Mouse (Mus musculus) cerebral cortex, adult 2 months (tissue): ENCODE data around the gene Ctdsp1.

Experiments
- WGBS: fragments of 180-500 bp; shearing (Covaris S2); methylation state at CpG from one replicate; pipeline ENCODE4 v1.1.7; 2018; 5-methylcytosine and 5-hydroxymethylcytosine counted together

The Ctdsp1 gene

GRCm38 (mm10) chr1:74390924-74391748, at the start of gene Ctdsp1:
TSS of gene Ctdsp1 (plus strand) at chr1:74391509.
- WGBS, result 2% methylated on average over 51 of the region's 51 CpGs

- WGBS, result 67% methylated on average over 7 of the region's 7 CpGs
These were observed 49.4 kb upstream of the Ctdsp1 start for GRCm38 (mm10) chr1:74341898-74342297.

- WGBS, result 86% methylated on average over 1 of the region's 1 CpGs
These were observed 49.0 kb upstream of the Ctdsp1 start for GRCm38 (mm10) chr1:74342308-74342707.

GRCm38 (mm10) chr1:74343161-74343560, 48.1 kb upstream of the Ctdsp1 start:
- WGBS, result 65% methylated on average over 5 of the region's 5 CpGs

GRCm38 (mm10) chr1:74344163-74344916, 47.0 kb upstream of the Ctdsp1 start:
- 88% methylated on average over 11 of the region's 11 CpGs for WGBS

GRCm38 (mm10) chr1:74351185-74351769, 40.0 kb upstream of the Ctdsp1 start:
- 89% methylated on average over 13 of the region's 13 CpGs for WGBS

GRCm38 (mm10) chr1:74352532-74353096, 38.7 kb upstream of the Ctdsp1 start:
- WGBS, result 71% methylated on average over 5 of the region's 5 CpGs

GRCm38 (mm10) chr1:74353453-74354229, 37.7 kb upstream of the Ctdsp1 start:
- WGBS, result 95% methylated on average over 9 of the region's 9 CpGs

GRCm38 (mm10) chr1:74359952-74360517, 31.3 kb upstream of the Ctdsp1 start:
- 85% methylated on average over 5 of the region's 5 CpGs for WGBS

- WGBS, result 2% methylated on average over 2 of the region's 2 CpGs
These were observed 29.5 kb upstream of the Ctdsp1 start, which contains the start of gene Catip for GRCm38 (mm10) chr1:74361812-74362211. TSS of gene Catip (plus strand) at chr1:74362108.

GRCm38 (mm10) chr1:74362325-74363229, 28.7 kb upstream of the Ctdsp1 start:
- WGBS, result 58% methylated on average over 17 of the region's 17 CpGs

- 73% methylated on average over 5 of the region's 5 CpGs for WGBS
These were observed 27.9 kb upstream of the Ctdsp1 start for GRCm38 (mm10) chr1:74363437-74363836.

GRCm38 (mm10) chr1:74364270-74364669, 27.0 kb upstream of the Ctdsp1 start:
- 59% methylated on average over 8 of the region's 8 CpGs for WGBS

GRCm38 (mm10) chr1:74367886-74368645, 23.2 kb upstream of the Ctdsp1 start:
- WGBS, result 29% methylated on average over 34 of the region's 34 CpGs

GRCm38 (mm10) chr1:74370040-74370439, 21.3 kb upstream of the Ctdsp1 start:
- 71% methylated on average over 4 of the region's 4 CpGs for WGBS

GRCm38 (mm10) chr1:74373372-74373771, 17.9 kb upstream of the Ctdsp1 start:
- 70% methylated on average over 4 of the region's 4 CpGs for WGBS

- WGBS, result 88% methylated on average over 8 of the region's 8 CpGs
These were observed 16.3 kb upstream of the Ctdsp1 start, which contains the start of gene Slc11a1 for GRCm38 (mm10) chr1:74374980-74375379. TSS of gene Slc11a1 (plus strand) at chr1:74375195.

- 77% methylated on average over 10 of the region's 10 CpGs for WGBS
These were observed 15.7 kb upstream of the Ctdsp1 start for GRCm38 (mm10) chr1:74375561-74375960.

GRCm38 (mm10) chr1:74376396-74376795, 14.9 kb upstream of the Ctdsp1 start:
- WGBS, result 69% methylated on average over 4 of the region's 4 CpGs
